Mouse (Mus musculus): Measurements from ENCODE around the gene Eef2kmt.

DNA sequence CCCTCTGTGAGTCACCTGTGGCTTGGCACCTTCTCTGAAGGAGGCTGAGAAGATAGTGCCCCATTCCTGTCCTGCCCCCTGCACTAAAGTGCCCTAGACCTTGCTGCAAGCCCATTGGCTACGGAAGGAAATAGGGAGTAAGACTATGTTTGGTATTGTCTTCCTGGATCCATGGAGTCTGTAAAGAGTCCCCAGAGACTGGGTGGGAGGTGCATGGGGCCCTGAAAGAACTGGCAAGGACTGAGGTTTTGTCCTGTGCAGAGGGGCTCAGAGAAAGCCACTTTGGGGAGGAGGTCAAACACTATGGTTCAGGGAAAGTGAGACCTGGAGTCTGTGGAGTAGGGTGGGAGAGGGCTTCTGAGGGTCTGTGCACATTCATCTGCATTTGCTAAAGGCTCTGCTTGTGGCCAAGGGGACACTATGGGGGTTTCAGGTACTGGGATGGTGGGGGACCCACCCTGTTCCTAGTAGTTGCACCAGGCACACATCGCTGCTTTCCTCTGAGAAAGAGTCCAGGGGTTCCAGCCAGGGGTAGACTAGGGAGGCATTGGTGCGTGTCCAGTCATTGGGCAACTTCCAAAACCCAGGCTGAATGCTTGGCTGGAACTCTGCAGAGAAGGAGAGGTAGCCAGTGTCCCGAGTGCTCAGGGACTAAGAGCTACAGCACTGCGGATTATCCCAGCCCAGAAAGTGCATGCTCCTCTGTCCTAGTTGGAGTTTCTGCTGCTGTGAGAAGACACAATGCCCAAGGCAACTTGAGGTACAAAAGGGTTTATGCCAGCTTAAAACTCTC, 38.2 kb downstream of the Eef2kmt start:
- TF ChIP-seq CTCF (IDR thresholded peaks at IDR 0.05; ENCODE audit: insufficient read depth, low read length): no peak
- no peak for TF ChIP-seq POLR2A (IDR thresholded peaks at IDR 0.05; ENCODE audit: borderline replicate concordance, extremely low read depth, low read depth, low read length)

Measured in lung, adult 2 months (tissue).